Mouse (Mus musculus) brain, embryonic 14.5 days (tissue): ENCODE data around the gene Vstm4.

Source experiments
- CTCF ChIP-seq: fragments of 200-500 bp; IDR thresholded peaks from 2 replicates; pipeline ENCODE4 v1.5.1; 2012; ENCODE audit warnings: inconsistent platforms, mild to moderate bottlenecking, moderate library complexity, borderline replicate concordance; ENCODE audit not compliant: insufficient read depth, insufficient read length; ENCODE audit errors: extremely low read depth
- POLR2A ChIP-seq: fragments of 200-500 bp; IDR thresholded peaks from 2 replicates; pipeline ENCODE4 v1.6.1; 2012; ENCODE audit warnings: mild to moderate bottlenecking, inconsistent platforms, borderline replicate concordance; ENCODE audit not compliant: poor library complexity, insufficient read depth, insufficient read length, severe bottlenecking; ENCODE audit errors: extremely low read depth

DNA sequence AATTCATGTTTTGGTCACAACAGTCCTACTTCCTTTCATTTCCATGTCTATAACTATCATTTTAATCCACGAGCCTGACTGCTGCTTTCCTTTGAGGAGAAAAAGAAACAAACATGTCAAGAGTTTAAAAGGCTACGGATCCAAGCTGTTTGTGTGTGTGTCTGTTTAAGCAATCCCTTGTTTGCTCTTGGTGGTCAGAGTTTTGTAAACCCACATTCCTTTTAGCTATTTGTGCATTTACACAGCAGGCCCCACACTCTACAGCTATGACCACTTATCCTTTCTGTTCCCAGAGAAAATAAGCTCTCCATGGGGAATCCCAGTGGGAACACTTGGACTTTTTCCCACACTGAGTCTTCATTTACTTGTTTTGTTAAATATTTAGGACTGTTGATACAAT lies 58.8 kb downstream of the Vstm4 start:
- no peak for TF ChIP-seq CTCF
- no peak for TF ChIP-seq POLR2A
